Mouse (Mus musculus): ENCODE measurements at regions not wholly inside any gene's neighbourhood (a gene's known extent, or its start where the extent isn't known, plus 50 kb on each side); places are given as distances from the start of the nearest gene placed in this dataset.
"Not testable (repeated sequence)": the region's sequence is repeated elsewhere in the genome, so short reads cannot be mapped to it uniquely, and the experiment has no call there.

GRCm38 (mm10) chr8:103763821-103764220 lies 337.6 kb upstream of the Cdh5 start:
- in situ Hi-C loops (cut with MboI, MseI) = no loop called here

GRCm38 (mm10) chr8:103779658-103780057 lies 321.8 kb upstream of the Cdh5 start:
- in situ Hi-C loops (cut with MboI, MseI) = no loop called here

- in situ Hi-C loops (cut with MboI, MseI) = no loop called here
These were observed 313.1 kb upstream of the Cdh5 start for GRCm38 (mm10) chr8:103788308-103788707.

- in situ Hi-C loops (cut with MboI, MseI) = no loop called here
These were observed 308.1 kb upstream of the Cdh5 start for GRCm38 (mm10) chr8:103793331-103793730.

- in situ Hi-C loops (cut with MboI, MseI) = not testable (repeated sequence)
These were observed 302.8 kb upstream of the Cdh5 start for GRCm38 (mm10) chr8:103798630-103799029.

GRCm38 (mm10) chr8:103808171-103808570 lies 293.3 kb upstream of the Cdh5 start:
- in situ Hi-C loops (cut with MboI, MseI) = no loop called here

GRCm38 (mm10) chr8:103808580-103808979 lies 292.8 kb upstream of the Cdh5 start:
- in situ Hi-C loops (cut with MboI, MseI) = no loop called here

GRCm38 (mm10) chr8:103809140-103809539 lies 292.3 kb upstream of the Cdh5 start:
- in situ Hi-C loops (cut with MboI, MseI) = no loop called here

GRCm38 (mm10) chr8:103813954-103814591 lies 287.4 kb upstream of the Cdh5 start:
- in situ Hi-C loops (cut with MboI, MseI) = no loop called here

- in situ Hi-C loops (cut with MboI, MseI) = no loop called here
These were observed 285.1 kb upstream of the Cdh5 start for GRCm38 (mm10) chr8:103816101-103816894.

GRCm38 (mm10) chr8:103823541-103823940 lies 277.9 kb upstream of the Cdh5 start:
- in situ Hi-C loops (cut with MboI, MseI) = no loop called here

GRCm38 (mm10) chr8:103824747-103825146 lies 276.7 kb upstream of the Cdh5 start:
- in situ Hi-C loops (cut with MboI, MseI) = no loop called here

GRCm38 (mm10) chr8:103825289-103825688 lies 276.1 kb upstream of the Cdh5 start:
- in situ Hi-C loops (cut with MboI, MseI) = no loop called here

- in situ Hi-C loops (cut with MboI, MseI) = no loop called here
These were observed 271.0 kb upstream of the Cdh5 start for GRCm38 (mm10) chr8:103830416-103830815.

- in situ Hi-C loops (cut with MboI, MseI) = loop anchor here (10.0 kb wide), 1 partner anchor 1115 kb away; no protein-coding TSS in a partner anchor
These were observed 261.4 kb upstream of the Cdh5 start for GRCm38 (mm10) chr8:103839990-103840389.

- in situ Hi-C loops (cut with MboI, MseI) = loop anchor here (10.0 kb wide), 1 partner anchor 1109 kb away; no protein-coding TSS in a partner anchor
These were observed 255.5 kb upstream of the Cdh5 start for GRCm38 (mm10) chr8:103845964-103846363.

- in situ Hi-C loops (cut with MboI, MseI) = loop anchor here (10.0 kb wide), 1 partner anchor 1108 kb away; no protein-coding TSS in a partner anchor
These were observed 254.9 kb upstream of the Cdh5 start for GRCm38 (mm10) chr8:103846382-103846976.

GRCm38 (mm10) chr8:103849785-103850184 lies 251.6 kb upstream of the Cdh5 start:
- in situ Hi-C loops (cut with MboI, MseI) = loop anchor here (10.0 kb wide), 1 partner anchor 1105 kb away; no protein-coding TSS in a partner anchor

GRCm38 (mm10) chr8:103851286-103851685 lies 250.1 kb upstream of the Cdh5 start:
- in situ Hi-C loops (cut with MboI, MseI) = no loop called here

- in situ Hi-C loops (cut with MboI, MseI) = no loop called here
These were observed 248.4 kb upstream of the Cdh5 start for GRCm38 (mm10) chr8:103853048-103853447.

GRCm38 (mm10) chr8:103855291-103855690 lies 246.1 kb upstream of the Cdh5 start:
- in situ Hi-C loops (cut with MboI, MseI) = no loop called here

GRCm38 (mm10) chr8:103859130-103859529 lies 242.3 kb upstream of the Cdh5 start:
- in situ Hi-C loops (cut with MboI, MseI) = no loop called here

Measured in regulatory T cell (primary cell).